Mouse (Mus musculus) liver, postnatal 0 days (tissue): ENCODE measurements at regions not wholly inside any gene's neighbourhood (a gene's known extent, or its start where the extent isn't known, plus 50 kb on each side); places are given as distances from the start of the nearest gene placed in this dataset.

Source experiments
- CTCF ChIP-seq: sonication (generic); IDR thresholded peaks from 2 replicates; pipeline ENCODE4 v1.5.1; 2016; ENCODE audit warnings: antibody characterized with exemption, low read depth
- EP300 ChIP-seq: IDR thresholded peaks from 2 replicates; pipeline ENCODE4 v1.6.1; 2016; ENCODE audit warnings: antibody characterized with exemption, low read depth, mild to moderate bottlenecking

- TF ChIP-seq EP300: no peak
- TF ChIP-seq CTCF: no peak
These were observed 219.7 kb downstream of the Sox2 start for GRCm38 (mm10) chr3:34869911-34870310.
